Mouse (Mus musculus): Measurements from ENCODE around the gene Trpm4.

- TF ChIP-seq CTCF (IDR thresholded peaks at IDR 0.05) (no peak), EP300 (IDR thresholded peaks at IDR 0.05) (no peak)
These were observed 4.6 kb downstream of the Trpm4 start for GRCm38 (mm10) chr7:45328841-45329475.

All from lung, postnatal 0 days (tissue).